Mouse (Mus musculus) lung, adult 2 months (tissue): ENCODE data around the gene Alg6.

Source experiments
- CTCF ChIP-seq: fragments of 200-500 bp; IDR thresholded peaks from 2 replicates; pipeline ENCODE4 v1.5.1; 2011; ENCODE audit warnings: mild to moderate bottlenecking, low read length, control low read depth; ENCODE audit not compliant: insufficient read depth
- POLR2A ChIP-seq: fragments of 200-500 bp; IDR thresholded peaks from 2 replicates; pipeline ENCODE4 v1.6.1; 2011; ENCODE audit warnings: low read depth, mild to moderate bottlenecking, control low read depth, low read length, borderline replicate concordance; ENCODE audit errors: extremely low read depth

- TF ChIP-seq CTCF, result no peak
- TF ChIP-seq POLR2A, result no peak
Observed at GRCm38 (mm10) chr4:99766303-99766702, 50.8 kb downstream of the Alg6 start.
